Mouse (Mus musculus) hindbrain, embryonic 13.5 days (tissue): ENCODE results near the gene Prkag1. TPM values are rescaled to one million over a fixed set of nuclear protein-coding genes. Genes with fewer than 3 reads are reported as not detected.

Experiments
- ATAC-seq: fragments of 200-750 bp; cut with Nextera tagmentation; 2 replicates; pipeline ENCODE4 v1.8.0; 2017; ENCODE audit warnings: moderate TSS enrichment; ENCODE audit not compliant: low FRiP score
- H3K27ac ChIP-seq: fragments of 300-500 bp; sonication (generic); 2 replicates; pipeline ENCODE4 v1.5.1; 2015; ENCODE audit warnings: inconsistent platforms, mild to moderate bottlenecking, moderate library complexity
- H3K27me3 ChIP-seq: fragments of 300-500 bp; sonication (generic); 2 replicates; pipeline ENCODE4 v1.6.1; 2015; ENCODE audit warnings: mild to moderate bottlenecking, inconsistent platforms
- H3K36me3 ChIP-seq: fragments of 300-500 bp; sonication (generic); 2 replicates; pipeline ENCODE4 v1.6.1; 2015; ENCODE audit warnings: mild to moderate bottlenecking, inconsistent platforms
- H3K4me1 ChIP-seq: fragments of 300-500 bp; sonication (generic); replicated peaks from 2 replicates; pipeline ENCODE4 v1.6.1; 2015; ENCODE audit warnings: inconsistent platforms
- H3K4me2 ChIP-seq: fragments of 300-500 bp; sonication (generic); 2 replicates; pipeline ENCODE4 v1.6.1; 2015; ENCODE audit warnings: inconsistent platforms, mild to moderate bottlenecking, moderate library complexity
- H3K4me3 ChIP-seq: fragments of 300-500 bp; sonication (generic); 2 replicates; pipeline ENCODE4 v1.5.1; 2015; ENCODE audit warnings: mild to moderate bottlenecking, inconsistent platforms
- H3K9ac ChIP-seq: fragments of 300-500 bp; sonication (generic); 2 replicates; pipeline ENCODE4 v1.6.1; 2015; ENCODE audit warnings: mild to moderate bottlenecking, inconsistent platforms
- H3K9me3 ChIP-seq: fragments of 300-500 bp; sonication (generic); 2 replicates; pipeline ENCODE4 v1.6.1; 2016; ENCODE audit warnings: inconsistent platforms
- WGBS: fragments of 180-500 bp; shearing (Covaris S2); methylation state at CpG from one replicate; pipeline ENCODE4 v1.1.7; 2015; 5-methylcytosine and 5-hydroxymethylcytosine counted together
- polyA plus RNA-seq: library from polyadenylated mRNA; unstranded; fragments of >200 nt; fragmentation: Nextera tagmentation; extraction: Ambion mirVana; gene quantifications from 2 replicates; pipeline ENCODE4 v1.2.1, GENCODE M21; 2015

Prkag1 gene
- polyA plus RNA-seq, 1 experiment from 2014 or later, result 73.4 TPM

GRCm38 (mm10) chr15:98807895-98808650 lies 23.2 kb downstream of the Prkag1 start:
- peaks cover 54% of the 10 kb centered on the region for H3K4me1 ChIP-seq
- peaks cover 80% of the 10 kb centered on the region for H3K27me3 ChIP-seq
- no peak overlapping the region for H3K27ac ChIP-seq
- whole genome bisulfite sequencing, result 2% methylated on average over 21 of the region's 34 CpGs
- peak overlapping the region; percentile 77 for H3K4me2 ChIP-seq
- peaks cover 18% of the 10 kb centered on the region for H3K36me3 ChIP-seq
- peak overlapping the region; percentile 48 for H3K4me3 ChIP-seq
- H3K9me3 ChIP-seq, result no peaks in the 10 kb centered on the region
- peak overlapping the region; percentile 68 for H3K9ac ChIP-seq
- peak; percentile 47; the same call in 1 of the 2 replicates for ATAC-seq

- peaks cover 90% of the 10 kb centered on the region for H3K27me3 ChIP-seq
- H3K9ac ChIP-seq, result peak overlapping the region; percentile 68; the same call in 1 of the 2 replicates
- peaks cover 9% of the 10 kb centered on the region; the same call in 1 of the 2 replicates for H3K36me3 ChIP-seq
- no peaks in the 10 kb centered on the region for H3K9me3 ChIP-seq
- H3K4me2 ChIP-seq, result peak overlapping the region; percentile 77
- no peak overlapping the region for H3K27ac ChIP-seq
- H3K4me1 ChIP-seq, result peaks cover 54% of the 10 kb centered on the region
- WGBS, result under 1% methylated on average over 56 of the region's 58 CpGs
- ATAC-seq, result 0 out of 2 replicates have a peak, but pooled peaks have one; percentile 6
- H3K4me3 ChIP-seq, result peak overlapping the region; percentile 48
Observed at GRCm38 (mm10) chr15:98806809-98807770, 24.2 kb downstream of the Prkag1 start.

DNA sequence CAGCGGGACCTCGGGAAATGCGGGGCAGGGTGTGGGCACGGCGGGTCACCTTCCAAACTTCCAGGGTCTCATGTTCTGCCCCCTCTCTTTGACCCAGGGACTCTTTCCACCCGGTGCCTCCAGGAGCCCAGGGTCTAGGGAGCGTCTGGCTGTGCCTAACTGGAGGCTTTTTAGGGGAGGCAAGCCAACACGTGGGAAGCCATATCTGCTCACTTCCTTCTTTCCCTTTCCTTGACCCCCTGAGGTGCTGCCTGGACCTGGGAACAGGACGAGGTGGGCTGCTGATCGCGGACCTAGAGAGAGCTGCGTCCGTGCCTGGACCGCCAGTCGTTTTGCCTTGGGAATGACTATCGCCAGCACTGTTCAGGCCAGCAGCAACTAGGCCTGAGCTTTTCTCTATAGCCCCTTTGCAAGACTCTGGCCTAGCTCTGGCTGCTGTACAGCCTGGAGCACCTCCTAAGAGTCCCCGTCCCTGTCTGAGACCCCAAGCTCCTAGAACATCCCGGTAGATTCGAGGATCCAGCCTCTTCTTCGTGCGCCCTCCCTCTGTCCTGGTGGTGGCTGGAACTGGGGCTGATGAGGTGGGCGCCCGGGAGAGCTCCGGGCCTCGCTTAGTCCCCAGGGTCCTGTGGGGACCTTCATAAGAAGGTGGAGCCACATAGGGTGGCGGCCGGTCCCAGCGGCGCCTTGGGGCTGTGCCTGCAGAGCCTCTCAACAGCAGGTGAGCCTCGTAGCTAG lies 25.1 kb downstream of the Prkag1 start:
- Histone ChIP-seq H3K4me1 (peaks cover 54% of the 10 kb centered on the region), H3K36me3 (0 out of 2 replicates have a peak, but pooled peaks cover 3% of the 10 kb centered on the region), H3K9me3 (no peaks in the 10 kb centered on the region), H3K4me2 (peak overlapping the region; percentile 77), H3K9ac (peak overlapping the region; percentile 76; the same call in 1 of the 2 replicates), H3K27me3 (peaks cover 99% of the 10 kb centered on the region), H3K27ac (peak overlapping the region; percentile 30; the same call in 1 of the 2 replicates), H3K4me3 (peak overlapping the region; percentile 48)
- WGBS, result 6% methylated on average over 30 of the region's 30 CpGs
- ATAC-seq, result no peak

DNA sequence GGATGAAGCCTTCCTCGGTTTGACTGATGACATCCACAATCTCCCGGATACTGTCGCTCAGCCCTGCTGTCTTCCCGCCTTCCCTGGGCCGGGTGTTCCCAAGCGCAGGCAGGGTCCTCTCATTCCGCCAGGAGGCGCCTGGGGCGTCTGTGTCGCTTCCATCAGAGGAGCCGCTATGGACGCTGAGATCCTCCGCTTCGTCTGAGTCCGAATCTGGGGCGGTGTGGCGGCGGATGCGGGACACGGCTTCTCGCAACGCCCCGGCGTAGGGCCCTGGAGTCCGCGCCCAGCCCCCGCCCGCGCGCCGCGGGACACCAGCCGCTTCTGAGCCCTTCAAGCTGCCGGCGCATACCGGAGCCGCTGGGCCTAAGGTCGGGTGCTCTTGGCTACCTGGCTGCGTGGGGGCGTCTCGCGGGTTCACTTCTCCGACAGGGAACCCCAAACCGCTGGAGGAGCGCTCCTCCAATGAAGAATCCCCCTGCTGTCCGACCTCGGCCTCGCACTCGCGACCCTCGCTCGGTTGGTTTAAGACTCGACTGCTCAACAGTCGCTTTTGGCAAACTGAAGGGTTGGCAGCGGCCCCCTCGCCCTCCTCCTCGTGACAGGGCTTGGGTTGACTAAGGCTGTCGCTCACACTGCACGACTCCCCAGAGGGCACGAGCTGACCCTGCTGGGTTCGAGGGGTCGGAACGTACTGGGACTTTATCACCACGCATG lies 25.8 kb downstream of the Prkag1 start:
- Histone ChIP-seq H3K4me3 (peak overlapping the region; percentile 48), H3K27me3 (peaks cover 99% of the 10 kb centered on the region), H3K9me3 (no peaks in the 10 kb centered on the region), H3K4me1 (peaks cover 54% of the 10 kb centered on the region), H3K9ac (peak overlapping the region; percentile 76), H3K27ac (no peak overlapping the region), H3K4me2 (peak overlapping the region; percentile 77), H3K36me3 (no peaks in the 10 kb centered on the region)
- WGBS, result under 1% methylated on average over 56 of the region's 64 CpGs
- ATAC-seq, result 0 out of 2 replicates have a peak, but pooled peaks have one; percentile 33

DNA sequence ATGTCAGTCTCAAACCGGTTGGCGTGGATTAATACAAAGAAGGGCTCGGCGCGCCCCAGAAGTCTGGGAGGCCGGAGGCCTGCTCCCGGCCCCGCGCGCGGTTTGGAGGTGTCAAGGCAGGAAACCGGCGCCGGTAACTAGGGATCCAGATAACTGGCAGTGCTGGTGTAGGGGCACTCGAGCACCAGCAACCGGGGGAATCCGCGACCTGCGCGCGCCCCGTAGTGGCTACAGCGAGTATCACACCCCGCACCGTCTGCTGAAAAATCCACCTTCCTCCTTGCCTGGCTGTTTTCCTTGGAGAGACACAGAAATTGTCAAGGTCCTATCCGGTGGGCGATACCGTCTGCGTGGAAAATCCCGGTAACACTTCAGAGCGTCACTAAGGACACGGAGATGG lies 27.3 kb downstream of the Prkag1 start:
- Histone ChIP-seq H3K9me3 (no peaks in the 10 kb centered on the region), H3K27ac (no peak overlapping the region), H3K27me3 (peaks cover 99% of the 10 kb centered on the region), H3K36me3 (no peaks in the 10 kb centered on the region), H3K4me1 (peaks cover 50% of the 10 kb centered on the region), H3K4me2 (peak overlapping the region; percentile 36; the same call in 1 of the 2 replicates), H3K9ac (no peak overlapping the region), H3K4me3 (peak overlapping the region; percentile 12; the same call in 1 of the 2 replicates)
- WGBS, result 0% methylated on average over 32 of the region's 32 CpGs
- ATAC-seq, result 0 out of 2 replicates have a peak, but pooled peaks have one; percentile 26

GRCm38 (mm10) chr15:98802926-98803325 lies 28.4 kb downstream of the Prkag1 start:
- no peaks in the 10 kb centered on the region for H3K9me3 ChIP-seq
- H3K27me3 ChIP-seq, result peaks cover 99% of the 10 kb centered on the region
- 4% methylated on average over 8 of the region's 8 CpGs for WGBS
- ATAC-seq, result no peak
- no peaks in the 10 kb centered on the region for H3K36me3 ChIP-seq
- H3K9ac ChIP-seq, result no peak overlapping the region
- peaks cover 48% of the 10 kb centered on the region for H3K4me1 ChIP-seq
- H3K4me3 ChIP-seq, result no peak overlapping the region; the same call in 1 of the 2 replicates
- no peak overlapping the region for H3K4me2 ChIP-seq
- H3K27ac ChIP-seq, result no peak overlapping the region

GRCm38 (mm10) chr15:98799396-98799795 lies 31.9 kb downstream of the Prkag1 start:
- no peak overlapping the region for H3K9ac ChIP-seq

DNA sequence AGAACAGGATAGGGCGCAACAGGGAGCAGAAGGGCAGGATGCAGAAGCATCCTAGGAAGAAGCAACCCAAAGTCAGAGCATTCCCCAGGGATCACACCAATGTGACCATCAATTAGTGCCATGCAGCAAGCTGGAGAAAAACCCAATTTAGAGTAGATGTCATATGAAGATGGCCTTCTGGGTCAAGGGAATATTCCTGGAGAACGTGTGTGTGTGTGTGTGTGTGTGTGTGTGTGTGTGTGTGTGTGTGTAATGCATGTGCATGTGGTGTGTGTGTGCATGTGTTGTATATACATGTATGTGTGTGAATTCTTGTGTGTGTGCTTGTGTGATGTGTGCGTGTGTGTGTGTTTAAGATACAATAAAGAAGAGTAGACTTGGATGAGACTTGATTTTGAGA lies 32.4 kb downstream of the Prkag1 start:
- H3K9me3 ChIP-seq, result no peaks in the 10 kb centered on the region
- no peaks in the 10 kb centered on the region for H3K36me3 ChIP-seq
- no peak overlapping the region for H3K9ac ChIP-seq
- WGBS, result 46% methylated on average over 3 of the region's 3 CpGs
- ATAC-seq, result no peak
- H3K4me2 ChIP-seq, result no peak overlapping the region
- H3K4me3 ChIP-seq, result no peak overlapping the region
- H3K27ac ChIP-seq, result no peak overlapping the region
- H3K4me1 ChIP-seq, result peaks cover 26% of the 10 kb centered on the region
- peaks cover 98% of the 10 kb centered on the region for H3K27me3 ChIP-seq

More at GRCm38 (mm10) chr15:98799396-98799795, 31.9 kb downstream of the Prkag1 start:
- Histone ChIP-seq H3K4me1 (peaks cover 30% of the 10 kb centered on the region), H3K27me3 (peaks cover 97% of the 10 kb centered on the region), H3K4me2 (no peak overlapping the region), H3K36me3 (no peaks in the 10 kb centered on the region), H3K9me3 (no peaks in the 10 kb centered on the region), H3K27ac (no peak overlapping the region), H3K4me3 (no peak overlapping the region)
- WGBS, result 10% methylated on average over 12 of the region's 12 CpGs
- ATAC-seq, result no peak

- H3K4me2 ChIP-seq, result peak overlapping the region; percentile 20
- no peaks in the 10 kb centered on the region for H3K9me3 ChIP-seq
- H3K27me3 ChIP-seq, result peaks cover 98% of the 10 kb centered on the region
- H3K4me1 ChIP-seq, result peaks cover 31% of the 10 kb centered on the region
- WGBS, result 2% methylated on average over 28 of the region's 28 CpGs
- 0 out of 2 replicates have a peak overlapping the region, but pooled peaks have one; percentile 19 for H3K9ac ChIP-seq
- peak; percentile 90 for ATAC-seq
- no peaks in the 10 kb centered on the region for H3K36me3 ChIP-seq
- H3K4me3 ChIP-seq, result no peak overlapping the region
- H3K27ac ChIP-seq, result peak overlapping the region; percentile 23; the same call in 1 of the 2 replicates
Observed at GRCm38 (mm10) chr15:98797835-98798492, 33.4 kb downstream of the Prkag1 start.

- ATAC-seq, result no peak
Observed at GRCm38 (mm10) chr15:98796803-98797595, 34.3 kb downstream of the Prkag1 start.

More at GRCm38 (mm10) chr15:98796803-98797595, 34.3 kb downstream of the Prkag1 start:
- peaks cover 41% of the 10 kb centered on the region for H3K4me1 ChIP-seq
- H3K27me3 ChIP-seq, result peaks cover 98% of the 10 kb centered on the region
- peak overlapping the region; percentile 24 for H3K9ac ChIP-seq
- H3K4me3 ChIP-seq, result no peak overlapping the region
- WGBS, result 4% methylated on average over 13 of the region's 13 CpGs
- H3K36me3 ChIP-seq, result no peaks in the 10 kb centered on the region
- no peak overlapping the region for H3K27ac ChIP-seq
- no peak overlapping the region for H3K4me2 ChIP-seq
- no peaks in the 10 kb centered on the region for H3K9me3 ChIP-seq
